Mouse (Mus musculus) C2C12 (cell line): ENCODE results near the gene Ranbp1. TPM values are rescaled to one million over a fixed set of nuclear protein-coding genes. Genes with fewer than 3 reads are reported as not detected.

Experiments used
- H3K27me3 ChIP-seq: one replicate; pipeline ENCODE4 v1.6.1; 2011; ENCODE audit not compliant: control insufficient read depth, insufficient read depth, insufficient read length
- H3K36me3 ChIP-seq: one replicate; pipeline ENCODE4 v1.6.1; 2011; ENCODE audit not compliant: control insufficient read depth, insufficient read depth
- H3K4me3 ChIP-seq: one replicate; pipeline ENCODE4 v1.5.1; 2011; ENCODE audit warnings: mild to moderate bottlenecking, control low read depth; ENCODE audit not compliant: poor library complexity, insufficient read depth, severe bottlenecking
- H3K79me2 ChIP-seq: one replicate; pipeline ENCODE4 v1.6.1; 2011; ENCODE audit not compliant: control insufficient read depth, insufficient read depth
- H3K79me3 ChIP-seq: one replicate; pipeline ENCODE4 v1.6.1; 2011; ENCODE audit warnings: low read depth, control low read depth
- H3ac ChIP-seq: one replicate; pipeline ENCODE3; 2011; ENCODE audit warnings: low read depth; ENCODE audit not compliant: control insufficient read depth, insufficient read length
- CEBPB ChIP-seq: IDR thresholded peaks from one replicate; pipeline ENCODE4 v1.6.1; 2011; ENCODE audit warnings: low read depth, mild to moderate bottlenecking, control low read depth, moderate library complexity
- CTCF ChIP-seq: IDR thresholded peaks from one replicate; pipeline ENCODE4 v1.5.1; 2011; ENCODE audit not compliant: control insufficient read depth, insufficient read depth, insufficient read length
- FOSL1 ChIP-seq: IDR thresholded peaks from one replicate; pipeline ENCODE4 v1.8.0; 2011; ENCODE audit warnings: mild to moderate bottlenecking, low read length; ENCODE audit not compliant: poor library complexity, insufficient read depth, severe bottlenecking
- MAX ChIP-seq: IDR thresholded peaks from one replicate; pipeline ENCODE4 v1.6.1; 2011; ENCODE audit warnings: mild to moderate bottlenecking, control low read depth
- MYOD1 ChIP-seq: IDR thresholded peaks from one replicate; pipeline ENCODE4 v1.6.1; 2011; ENCODE audit warnings: low read depth; ENCODE audit not compliant: control insufficient read depth, insufficient read length
- MYOG ChIP-seq: IDR thresholded peaks from one replicate; pipeline ENCODE4 v1.6.1; 2011; ENCODE audit not compliant: control insufficient read depth, insufficient read length; ENCODE audit errors: extremely low read depth
- USF1 ChIP-seq: IDR thresholded peaks from one replicate; pipeline ENCODE4 v1.6.1; 2011; ENCODE audit warnings: low read depth, mild to moderate bottlenecking, control low read depth, moderate library complexity
- polyA plus RNA-seq: library from polyadenylated mRNA; unstranded; fragments of >200 nt; fragmentation: generic; extraction: Trizol; gene quantifications from one replicate; pipeline ENCODE4 v1.2.1, GENCODE M21; 2012; ENCODE audit warnings: missing spikeins

Gene Ranbp1
- polyA plus RNA-seq, 1 experiment, result 422 TPM

GRCm38 (mm10) chr16:18250231-18250630 is 1.7 kb upstream of the Ranbp1 start:
- H3K27me3 ChIP-seq, result no peaks in the 10 kb centered on the region
- no peak for TF ChIP-seq MYOG
- no peak for TF ChIP-seq USF1
- TF ChIP-seq CEBPB, result no peak
- TF ChIP-seq MYOD1, result no peak
- no peak for TF ChIP-seq MAX
- no peak for TF ChIP-seq FOSL1
- no peak overlapping the region for H3ac ChIP-seq
- H3K36me3 ChIP-seq, result peaks cover 80% of the 10 kb centered on the region
- peaks cover 71% of the 10 kb centered on the region for H3K79me2 ChIP-seq
- peak overlapping the region; percentile 97 for H3K4me3 ChIP-seq
- H3K79me3 ChIP-seq, result peaks cover 48% of the 10 kb centered on the region

GRCm38 (mm10) chr16:18249364-18249967 is 934 bp upstream of the Ranbp1 start:
- no peaks in the 10 kb centered on the region for H3K27me3 ChIP-seq
- peaks cover 79% of the 10 kb centered on the region for H3K79me2 ChIP-seq
- H3ac ChIP-seq, result peak overlapping the region; percentile 82
- H3K79me3 ChIP-seq, result peaks cover 55% of the 10 kb centered on the region
- TF ChIP-seq MYOD1, result no peak
- no peak for TF ChIP-seq USF1
- TF ChIP-seq CEBPB, result no peak
- TF ChIP-seq FOSL1, result no peak
- no peak for TF ChIP-seq CTCF
- no peak for TF ChIP-seq MAX
- TF ChIP-seq MYOG, result no peak
- peak overlapping the region; percentile 97 for H3K4me3 ChIP-seq
- peaks cover 80% of the 10 kb centered on the region for H3K36me3 ChIP-seq

DNA sequence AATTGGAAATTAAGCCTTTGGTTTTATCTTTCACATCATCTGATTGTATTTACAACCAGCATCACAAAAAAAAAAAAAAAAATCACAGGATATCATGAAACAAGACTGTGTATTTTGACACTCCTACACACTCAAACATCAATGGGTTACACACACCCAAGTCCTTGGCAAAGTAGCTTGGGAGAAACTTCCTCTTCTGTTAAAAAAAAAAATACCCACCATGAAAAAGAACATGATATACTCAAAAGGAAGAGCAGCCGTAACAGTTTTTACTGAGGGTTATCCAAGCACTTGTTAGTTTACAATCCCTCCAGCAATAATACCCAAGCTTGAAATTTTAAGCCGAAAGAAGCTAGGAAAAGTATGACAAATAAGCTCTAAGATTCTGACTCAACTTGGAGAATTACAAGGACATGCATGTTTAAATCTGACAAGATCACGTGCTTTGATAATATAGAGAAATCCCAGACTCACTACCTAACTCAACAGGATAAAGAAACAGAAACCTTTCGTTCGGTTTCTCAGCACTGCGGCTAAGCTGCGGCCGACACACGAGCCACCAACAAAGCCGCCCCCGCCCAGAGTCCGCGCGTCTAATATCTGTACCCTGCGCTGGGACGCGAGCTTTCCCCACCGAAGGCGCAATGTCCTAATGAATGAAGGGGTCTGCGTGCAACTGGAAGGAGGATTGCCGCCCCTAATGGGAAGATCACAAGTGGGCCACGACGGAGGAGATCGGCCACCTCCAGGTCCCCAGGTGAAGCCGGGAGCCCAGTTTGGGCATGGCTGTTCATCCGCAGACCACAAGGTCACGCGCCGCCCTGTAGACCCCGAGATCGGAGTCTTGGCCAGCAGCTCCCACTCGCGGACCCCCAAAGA is 772 bp downstream of the Ranbp1 start:
- no peak for TF ChIP-seq FOSL1
- no peak for TF ChIP-seq MAX
- no peak for TF ChIP-seq CTCF
- TF ChIP-seq CEBPB, result no peak
- TF ChIP-seq MYOD1, result no peak
- no peak for TF ChIP-seq USF1
- no peak for TF ChIP-seq MYOG
- Histone ChIP-seq H3K36me3 (peaks cover 80% of the 10 kb centered on the region), H3K79me3 (peaks cover 70% of the 10 kb centered on the region), H3K79me2 (peaks cover 96% of the 10 kb centered on the region), H3ac (peak overlapping the region; percentile 99), H3K27me3 (no peaks in the 10 kb centered on the region), H3K4me3 (peak overlapping the region; percentile 97)

DNA sequence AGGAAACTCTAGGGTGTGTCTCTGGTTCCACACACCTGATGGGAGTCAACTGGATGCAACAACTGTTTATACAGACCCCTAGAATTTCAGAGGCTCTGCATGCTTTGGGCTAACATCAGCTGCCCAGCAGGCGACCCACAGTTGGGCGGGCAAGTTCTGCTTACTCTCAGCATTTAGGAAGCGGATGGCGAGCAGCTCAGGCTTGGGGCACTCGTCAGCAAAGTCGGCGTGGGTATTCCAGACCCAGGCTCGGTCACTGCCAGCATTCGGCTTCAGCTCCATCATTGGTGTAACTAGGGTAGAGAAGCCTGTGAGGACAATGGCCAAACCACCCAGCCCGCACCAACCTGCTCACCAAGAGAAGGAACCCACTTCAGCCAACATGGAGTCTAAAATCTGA is 7.0 kb downstream of the Ranbp1 start:
- Histone ChIP-seq H3K36me3 (peaks cover 90% of the 10 kb centered on the region), H3K79me2 (peaks cover 54% of the 10 kb centered on the region), H3ac (no peak overlapping the region), H3K79me3 (peaks cover 46% of the 10 kb centered on the region), H3K4me3 (no peak overlapping the region), H3K27me3 (no peaks in the 10 kb centered on the region)
- TF ChIP-seq FOSL1, result no peak
- TF ChIP-seq USF1, result no peak
- no peak for TF ChIP-seq MYOG
- no peak for TF ChIP-seq MAX
- no peak for TF ChIP-seq CEBPB
- TF ChIP-seq CTCF, result no peak
- TF ChIP-seq MYOD1, result no peak

- Histone ChIP-seq H3K4me3 (no peak overlapping the region), H3K27me3 (no peaks in the 10 kb centered on the region), H3K79me3 (peaks cover 26% of the 10 kb centered on the region), H3ac (peak overlapping the region; percentile 29), H3K79me2 (peaks cover 44% of the 10 kb centered on the region), H3K36me3 (peaks cover 43% of the 10 kb centered on the region)
- TF ChIP-seq MYOD1, result no peak
- TF ChIP-seq CEBPB, result no peak
- no peak for TF ChIP-seq MAX
- no peak for TF ChIP-seq USF1
- no peak for TF ChIP-seq CTCF
- no peak for TF ChIP-seq FOSL1
- no peak for TF ChIP-seq MYOG
These were observed 11.6 kb downstream of the Ranbp1 start for GRCm38 (mm10) chr16:18236676-18237501.
